Mouse (Mus musculus) urinary bladder, postnatal 4 days (tissue): Measurements from ENCODE around the gene Tec.

ENCODE experiments used
- DNase-seq, 2 experiments: peaks; one replicate each; pipeline ENCODE4 v3.0.0; 2021 to 2022; ENCODE audit warnings: low spot score in 2 of 2

Gene Tec

GRCm38 (mm10) chr5:72784719-72785118 lies 83.6 kb downstream of the Tec start:
- no peak for DNase-seq

GRCm38 (mm10) chr5:72783957-72784356 lies 84.3 kb downstream of the Tec start:
- no peak for DNase-seq

GRCm38 (mm10) chr5:72783123-72783522 lies 85.2 kb downstream of the Tec start:
- DNase-seq, result no peak

GRCm38 (mm10) chr5:72781776-72782175 lies 86.5 kb downstream of the Tec start:
- DNase-seq, result no peak

GRCm38 (mm10) chr5:72776595-72776994 lies 91.7 kb downstream of the Tec start:
- DNase-seq, result no peak

GRCm38 (mm10) chr5:72776127-72776526 lies 92.2 kb downstream of the Tec start:
- DNase-seq, result no peak

- no peak for DNase-seq
Observed at GRCm38 (mm10) chr5:72769841-72770240, 98.4 kb downstream of the Tec start.

- no peak for DNase-seq
Observed at GRCm38 (mm10) chr5:72763546-72763945, 104.7 kb downstream of the Tec start.

GRCm38 (mm10) chr5:72763025-72763424 lies 105.3 kb downstream of the Tec start:
- DNase-seq, result no peak

GRCm38 (mm10) chr5:72761758-72762157 lies 106.5 kb downstream of the Tec start:
- DNase-seq, result no peak

GRCm38 (mm10) chr5:72761237-72761636 lies 107.0 kb downstream of the Tec start:
- no peak for DNase-seq

- DNase-seq, result no peak
Observed at GRCm38 (mm10) chr5:72758925-72759924, 109.1 kb downstream of the Tec start.

GRCm38 (mm10) chr5:72757155-72757773 lies 111.0 kb downstream of the Tec start:
- no peak for DNase-seq

GRCm38 (mm10) chr5:72755941-72756340 lies 112.3 kb downstream of the Tec start:
- no peak for DNase-seq

GRCm38 (mm10) chr5:72755035-72755434 lies 113.2 kb downstream of the Tec start:
- DNase-seq, result no peak

GRCm38 (mm10) chr5:72752585-72752984 lies 115.7 kb downstream of the Tec start, which contains the start of gene Txk:
Txk (minus strand) TSS chr5:72752777.
- DNase-seq, result no peak

- DNase-seq, result no peak
Observed at GRCm38 (mm10) chr5:72751056-72751758, 117.1 kb downstream of the Tec start.

GRCm38 (mm10) chr5:72750226-72750625 lies 118.1 kb downstream of the Tec start:
- no peak for DNase-seq

- DNase-seq, result no peak
Observed at GRCm38 (mm10) chr5:72748659-72749265, 119.5 kb downstream of the Tec start.

- DNase-seq, result no peak
Observed at GRCm38 (mm10) chr5:72747384-72747783, 120.9 kb downstream of the Tec start.

- DNase-seq, result no peak
Observed at GRCm38 (mm10) chr5:72746461-72746860, 121.8 kb downstream of the Tec start.

- DNase-seq, result no peak
Observed at GRCm38 (mm10) chr5:72743103-72743502, 125.2 kb downstream of the Tec start.
